Mouse (Mus musculus) lung, postnatal 0 days (tissue): ENCODE measurements at regions not wholly inside any gene's neighbourhood (a gene's known extent, or its start where the extent isn't known, plus 50 kb on each side); places are given as distances from the start of the nearest gene placed in this dataset.

Experiments used
- ATAC-seq: fragments of 200-750 bp; cut with Nextera tagmentation; 2 replicates; pipeline ENCODE4 v1.8.0; 2017; ENCODE audit warnings: moderate library complexity
- DNase-seq: peaks from one replicate; pipeline ENCODE4 v3.0.0-alpha.2; 2016; ENCODE audit warnings: low spot score
- H3K27ac ChIP-seq: fragments of 300-500 bp; sonication (generic); 2 replicates; pipeline ENCODE4 v1.5.1; 2014; ENCODE audit warnings: antibody characterized with exemption, mild to moderate bottlenecking, low read length, mixed read lengths
- H3K27me3 ChIP-seq: fragments of 300-500 bp; sonication (generic); replicated peaks from 2 replicates; pipeline ENCODE4 v1.6.1; 2014; ENCODE audit warnings: low read length, mixed read lengths; ENCODE audit not compliant: insufficient read depth
- H3K36me3 ChIP-seq: fragments of 300-500 bp; sonication (generic); 2 replicates; pipeline ENCODE4 v1.6.1; 2014; ENCODE audit warnings: low read length, mixed read lengths; ENCODE audit not compliant: insufficient read depth
- H3K4me1 ChIP-seq: fragments of 300-500 bp; sonication (generic); 2 replicates; pipeline ENCODE4 v1.6.1; 2014; ENCODE audit warnings: antibody characterized with exemption, low read depth, low read length, mixed read lengths; ENCODE audit not compliant: insufficient read depth
- H3K4me2 ChIP-seq: fragments of 300-500 bp; sonication (generic); replicated peaks from 2 replicates; pipeline ENCODE4 v1.6.1; 2014; ENCODE audit warnings: low read depth, mild to moderate bottlenecking, low read length, moderate library complexity, mixed read lengths
- H3K4me3 ChIP-seq: fragments of 300-500 bp; sonication (generic); 2 replicates; pipeline ENCODE4 v1.5.1; 2014; ENCODE audit warnings: low read depth, low read length
- H3K9ac ChIP-seq: fragments of 300-500 bp; sonication (generic); replicated peaks from 2 replicates; pipeline ENCODE4 v1.6.1; 2014; ENCODE audit warnings: low read depth, mild to moderate bottlenecking
- H3K9me3 ChIP-seq: fragments of 300-500 bp; sonication (generic); 2 replicates; pipeline ENCODE4 v1.6.1; 2016; ENCODE audit warnings: low read length, mixed read lengths
- CTCF ChIP-seq: IDR thresholded peaks from 2 replicates; pipeline ENCODE4 v1.5.1; 2016; ENCODE audit warnings: antibody characterized with exemption, mild to moderate bottlenecking
- EP300 ChIP-seq: IDR thresholded peaks from 2 replicates; pipeline ENCODE4 v1.6.1; 2016; ENCODE audit warnings: antibody characterized with exemption, mild to moderate bottlenecking, control low read depth
- WGBS: fragments of 180-500 bp; shearing (Covaris S2); extraction: QIAGEN DNeasy Blood & Tissue Kit; methylation state at CpG from one replicate; pipeline ENCODE4 v1.1.7; 2014; 5-methylcytosine and 5-hydroxymethylcytosine counted together

DNA sequence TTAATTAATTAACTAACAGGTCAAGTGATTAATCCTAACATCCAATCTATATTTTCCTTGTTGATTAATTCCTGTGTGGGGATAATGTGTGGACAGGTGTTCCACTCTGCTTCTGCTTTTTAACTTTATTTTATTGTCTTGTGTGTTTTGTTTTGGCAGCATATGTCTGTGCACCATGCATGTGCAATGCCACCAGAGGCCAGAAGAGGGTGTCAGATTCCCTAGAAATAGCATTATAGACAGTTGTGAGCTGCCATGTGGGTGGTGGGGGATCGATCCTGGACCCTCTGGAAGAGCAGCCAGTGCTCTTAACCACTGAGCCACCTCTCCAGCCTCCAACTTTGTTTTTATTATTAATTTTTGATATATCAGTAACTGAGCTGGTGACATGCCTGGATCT is 65.6 kb downstream of the En1 start:
- no peaks in the 10 kb centered on the region for H3K36me3 ChIP-seq
- ATAC-seq (no peak), DNase-seq (no peak)
- 74% methylated on average over 1 of the region's 1 CpGs for WGBS
- no peak overlapping the region for H3K27ac ChIP-seq
- no peak overlapping the region for H3K9ac ChIP-seq
- H3K4me2 ChIP-seq = no peak overlapping the region
- no peaks in the 10 kb centered on the region for H3K9me3 ChIP-seq
- no peak overlapping the region for H3K4me3 ChIP-seq
- no peaks in the 10 kb centered on the region for H3K4me1 ChIP-seq
- no peak for TF ChIP-seq EP300
- TF ChIP-seq CTCF = peak; percentile 9; the same call in 1 of the 2 replicates
- H3K27me3 ChIP-seq = no peaks in the 10 kb centered on the region

GRCm38 (mm10) chr1:120683532-120684245 is 81.5 kb downstream of the En1 start:
- no peak for TF ChIP-seq CTCF
- TF ChIP-seq EP300 = no peak
- DNase-seq (no peak), ATAC-seq (no peak)
- Histone ChIP-seq H3K4me3 (no peak overlapping the region), H3K27me3 (no peaks in the 10 kb centered on the region), H3K9me3 (no peaks in the 10 kb centered on the region), H3K4me2 (no peak overlapping the region), H3K4me1 (no peaks in the 10 kb centered on the region), H3K36me3 (no peaks in the 10 kb centered on the region), H3K9ac (no peak overlapping the region), H3K27ac (no peak overlapping the region)
- WGBS = 46% methylated on average over 11 of the region's 12 CpGs

DNA sequence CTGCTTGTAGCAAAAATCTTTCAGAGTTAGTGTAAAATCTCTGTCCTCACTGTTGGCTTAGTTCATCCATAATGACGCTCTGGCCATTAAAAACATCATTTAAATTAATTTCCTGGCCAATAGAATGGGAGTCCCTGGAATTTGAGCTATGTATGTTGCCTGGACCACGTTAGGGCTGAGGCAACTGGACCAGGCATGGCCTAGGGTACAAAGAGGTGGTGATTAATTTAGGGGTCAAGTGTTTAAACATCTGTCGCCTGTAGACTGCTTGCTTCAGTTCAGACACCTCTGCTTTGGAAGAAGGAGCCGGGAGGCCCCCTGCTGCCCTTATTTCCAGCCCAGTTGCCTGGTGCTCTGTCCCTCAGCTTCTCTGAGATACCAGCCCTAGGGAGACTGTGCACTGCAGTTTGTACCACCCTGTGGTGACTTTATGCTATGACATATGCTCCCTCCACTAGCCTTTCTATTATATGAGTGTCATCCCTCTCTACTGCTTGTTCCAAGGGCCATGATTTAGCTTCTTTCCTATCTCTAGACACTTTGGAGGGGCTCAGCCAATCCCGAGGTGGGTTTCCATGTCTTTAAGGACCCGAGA is 83.5 kb downstream of the En1 start:
- H3K9ac ChIP-seq = no peak overlapping the region
- DNase-seq (no peak), ATAC-seq (no peak)
- no peaks in the 10 kb centered on the region for H3K27me3 ChIP-seq
- WGBS = 36% methylated on average over 6 of the region's 6 CpGs
- no peaks in the 10 kb centered on the region for H3K36me3 ChIP-seq
- no peak overlapping the region for H3K4me3 ChIP-seq
- H3K4me2 ChIP-seq = no peak overlapping the region
- H3K27ac ChIP-seq = no peak overlapping the region
- H3K9me3 ChIP-seq = no peaks in the 10 kb centered on the region
- H3K4me1 ChIP-seq = no peaks in the 10 kb centered on the region
- no peak for TF ChIP-seq EP300
- peak; percentile 46 for TF ChIP-seq CTCF

GRCm38 (mm10) chr1:120691571-120691970 is 89.4 kb downstream of the En1 start:
- no peak overlapping the region for H3K27ac ChIP-seq
- 60% methylated on average over 2 of the region's 2 CpGs for WGBS
- H3K4me2 ChIP-seq = no peak overlapping the region
- H3K36me3 ChIP-seq = no peaks in the 10 kb centered on the region
- DNase-seq (no peak), ATAC-seq (no peak)
- no peak for TF ChIP-seq CTCF
- no peak for TF ChIP-seq EP300
- H3K9ac ChIP-seq = no peak overlapping the region
- no peaks in the 10 kb centered on the region for H3K9me3 ChIP-seq
- H3K4me3 ChIP-seq = no peak overlapping the region
- no peaks in the 10 kb centered on the region for H3K4me1 ChIP-seq
- no peaks in the 10 kb centered on the region for H3K27me3 ChIP-seq

- Histone ChIP-seq H3K9me3 (no peaks in the 10 kb centered on the region), H3K27ac (no peak overlapping the region), H3K4me1 (no peaks in the 10 kb centered on the region), H3K4me3 (no peak overlapping the region), H3K36me3 (no peaks in the 10 kb centered on the region), H3K4me2 (no peak overlapping the region), H3K27me3 (no peaks in the 10 kb centered on the region), H3K9ac (no peak overlapping the region)
- DNase-seq = no peak
- ATAC-seq = no peak
- TF ChIP-seq CTCF (no peak), EP300 (no peak)
- 67% methylated on average over 4 of the region's 4 CpGs for WGBS
These were observed 96.0 kb downstream of the En1 start for GRCm38 (mm10) chr1:120698189-120698588.

GRCm38 (mm10) chr1:120704201-120704600 is 102.0 kb downstream of the En1 start:
- no peak for ATAC-seq
- Histone ChIP-seq H3K4me3 (no peak overlapping the region), H3K27me3 (no peaks in the 10 kb centered on the region), H3K36me3 (no peaks in the 10 kb centered on the region), H3K9ac (no peak overlapping the region), H3K9me3 (no peaks in the 10 kb centered on the region), H3K4me1 (no peaks in the 10 kb centered on the region), H3K27ac (no peak overlapping the region), H3K4me2 (no peak overlapping the region)
- TF ChIP-seq CTCF (no peak), EP300 (no peak)
- WGBS = 68% methylated on average over 5 of the region's 5 CpGs
- no peak for DNase-seq
